Mouse (Mus musculus): Measurements from ENCODE around the gene Rabgef1. TPM values are rescaled to one million over a fixed set of nuclear protein-coding genes. Genes with fewer than 3 reads are reported as not detected.

Rabgef1 gene
- polyA plus RNA-seq, 1 experiment from 2014 or later: 25.2 TPM

DNA sequence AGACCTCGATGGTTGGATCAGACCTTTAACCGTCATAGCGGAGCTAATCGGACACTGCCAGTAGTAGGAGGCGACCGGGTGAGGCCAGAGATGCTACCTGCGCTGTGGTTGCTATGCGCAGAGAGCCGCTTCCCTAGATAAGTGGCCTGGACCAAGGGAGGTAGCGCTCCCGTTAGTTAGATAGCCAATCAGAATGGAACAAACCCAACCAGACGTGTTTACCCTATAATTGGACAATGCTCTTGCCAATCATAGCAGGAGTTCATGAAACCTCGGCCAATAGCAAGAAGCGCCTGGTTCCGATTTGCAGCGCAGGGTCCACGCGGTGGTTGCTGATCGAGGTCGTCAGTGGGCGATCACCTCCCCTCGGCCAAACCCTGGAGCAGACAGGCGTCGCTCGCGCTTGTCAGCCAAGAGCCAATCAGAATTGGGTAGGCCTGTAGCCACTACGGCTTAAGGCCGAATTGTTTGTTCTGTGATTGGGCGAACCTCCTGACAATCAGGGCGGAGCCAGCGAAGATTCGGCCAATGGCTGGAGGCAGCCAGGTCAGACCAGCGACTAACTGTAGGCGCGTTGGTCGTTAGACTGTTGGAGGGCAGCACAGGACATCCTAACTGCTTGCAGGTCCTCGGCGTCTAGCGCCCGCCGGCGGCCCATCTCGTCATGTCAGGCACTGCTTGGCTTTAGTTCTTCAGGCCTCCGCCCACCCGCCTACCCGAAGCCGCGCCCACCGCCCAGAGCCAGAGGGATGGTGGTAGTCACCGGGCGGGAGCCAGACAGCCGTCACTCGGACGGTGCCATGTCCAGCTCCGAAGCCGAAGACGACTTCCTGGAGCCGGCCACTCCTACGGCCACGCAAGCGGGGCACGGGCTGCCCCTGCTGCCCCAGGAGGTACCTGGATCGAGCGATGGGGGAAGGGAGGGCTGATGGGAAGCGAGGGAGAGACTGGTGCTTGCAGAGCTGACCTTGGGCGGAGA, 27.0 kb upstream of the Rabgef1 start, which contains the start of gene Kctd7:
Gene Kctd7 (plus strand): TSS at position 528 of the 979 bp plus-strand sequence.
- peak within 1 kb of the TSS; percentile 82 for H3K9ac ChIP-seq
- H3K27me3 ChIP-seq: no peaks in the 10 kb centered on the region
- under 1% methylated on average over 65 of the region's 66 CpGs for WGBS (ENCODE audit: insufficient replicate concordance)

GRCm38 (mm10) chr5:130145961-130146360, 25.6 kb upstream of the Rabgef1 start:
- Histone ChIP-seq H3K9ac (peak overlapping the region; percentile 82), H3K4me3 (replicated peaks) (peak overlapping the region; percentile 73)
- 63% methylated on average over 8 of the region's 8 CpGs for WGBS (ENCODE audit: insufficient replicate concordance)

More for the DNA sequence above, 27.0 kb upstream of the Rabgef1 start, which contains the start of gene Kctd7:
- peaks cover 25% of the 10 kb centered on the region for H3K36me3 ChIP-seq (replicated peaks)
- H3K4me3 ChIP-seq (replicated peaks): peak within 1 kb of the TSS; percentile 73
- ATAC-seq (ENCODE audit: insufficient read depth): peak; percentile 91
- H3K27ac ChIP-seq (replicated peaks): peak within 1 kb of the TSS; percentile 99
- no peaks in the 10 kb centered on the region for H3K9me3 ChIP-seq (replicated peaks)
- H3K4me1 ChIP-seq (replicated peaks): peaks cover 37% of the 10 kb centered on the region
- H3K4me2 ChIP-seq: peak within 1 kb of the TSS; percentile 87

GRCm38 (mm10) chr5:130149726-130150310, 21.8 kb upstream of the Rabgef1 start:
- H3K4me3 ChIP-seq (replicated peaks): no peak overlapping the region
- H3K9ac ChIP-seq: no peak overlapping the region
- H3K27ac ChIP-seq (replicated peaks): no peak overlapping the region
- no peak overlapping the region for H3K4me2 ChIP-seq
- ATAC-seq (ENCODE audit: insufficient read depth): no peak
- peaks cover 25% of the 10 kb centered on the region for H3K4me1 ChIP-seq (replicated peaks)
- 80% methylated on average over 7 of the region's 7 CpGs for WGBS (ENCODE audit: insufficient replicate concordance)
- H3K9me3 ChIP-seq (replicated peaks): no peaks in the 10 kb centered on the region
- peaks cover 71% of the 10 kb centered on the region for H3K36me3 ChIP-seq (replicated peaks)
- H3K27me3 ChIP-seq: no peaks in the 10 kb centered on the region

More at GRCm38 (mm10) chr5:130145961-130146360, 25.6 kb upstream of the Rabgef1 start:
- peaks cover 38% of the 10 kb centered on the region for H3K36me3 ChIP-seq (replicated peaks)
- no peaks in the 10 kb centered on the region for H3K9me3 ChIP-seq (replicated peaks)
- peaks cover 37% of the 10 kb centered on the region for H3K4me1 ChIP-seq (replicated peaks)
- H3K27me3 ChIP-seq: no peaks in the 10 kb centered on the region
- no peak for ATAC-seq (ENCODE audit: insufficient read depth)
- peak overlapping the region; percentile 87 for H3K4me2 ChIP-seq
- peak overlapping the region; percentile 99; the same call in 1 of the 2 replicates for H3K27ac ChIP-seq (replicated peaks)

DNA sequence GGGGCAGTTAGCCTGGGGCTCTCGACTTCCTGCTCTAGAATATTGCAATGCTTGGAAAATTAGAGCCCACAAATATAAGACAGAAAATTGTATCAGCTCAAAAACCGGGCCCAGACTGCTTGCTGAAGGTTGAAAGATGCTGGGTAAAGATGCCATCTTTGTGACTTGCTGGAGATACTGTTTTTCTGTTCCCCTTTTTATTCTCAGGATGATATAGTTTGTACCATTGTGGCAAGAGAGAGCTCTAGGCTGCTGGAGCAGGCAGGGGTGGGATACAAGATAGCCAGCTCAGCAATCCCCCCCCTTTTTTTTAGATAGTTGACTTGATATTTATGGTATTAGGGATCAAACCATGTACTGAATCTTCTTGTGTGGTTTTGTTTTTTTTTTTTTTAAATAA, 17.3 kb upstream of the Rabgef1 start:
- no peak for ATAC-seq (ENCODE audit: insufficient read depth)
- 76% methylated on average over 2 of the region's 2 CpGs for WGBS (ENCODE audit: insufficient replicate concordance)

DNA sequence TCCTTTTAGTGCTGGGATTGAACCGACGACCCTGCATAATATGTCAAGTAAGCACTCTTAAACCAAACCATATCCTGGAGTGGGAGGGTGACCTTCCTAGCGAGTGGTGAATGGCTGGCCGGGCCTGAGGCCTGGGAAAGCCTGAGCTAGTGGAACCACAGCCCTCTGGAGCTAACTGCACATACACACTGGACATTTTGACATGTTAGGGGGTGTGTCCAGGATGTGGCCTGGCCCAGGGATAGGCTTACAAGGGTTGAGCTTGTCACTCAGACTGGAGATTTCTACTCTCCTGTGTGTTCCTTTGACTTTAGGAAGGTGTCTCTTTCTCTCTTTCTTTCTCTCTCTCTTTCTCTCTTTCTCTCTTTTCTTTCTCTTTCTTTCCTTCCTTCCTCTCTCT, 13.1 kb upstream of the Rabgef1 start:
- Histone ChIP-seq H3K4me2 (no peak overlapping the region), H3K36me3 (replicated peaks) (peaks cover 16% of the 10 kb centered on the region), H3K9me3 (replicated peaks) (no peaks in the 10 kb centered on the region), H3K27me3 (no peaks in the 10 kb centered on the region), H3K4me1 (replicated peaks) (peaks cover 9% of the 10 kb centered on the region), H3K4me3 (replicated peaks) (no peak overlapping the region), H3K9ac (no peak overlapping the region), H3K27ac (replicated peaks) (no peak overlapping the region)
- WGBS (ENCODE audit: insufficient replicate concordance): 73% methylated on average over 4 of the region's 4 CpGs
- ATAC-seq (ENCODE audit: insufficient read depth): no peak

More for the DNA sequence above, 17.3 kb upstream of the Rabgef1 start:
- no peak overlapping the region for H3K4me3 ChIP-seq (replicated peaks)
- no peak overlapping the region for H3K4me2 ChIP-seq
- peaks cover 56% of the 10 kb centered on the region for H3K36me3 ChIP-seq (replicated peaks)
- H3K4me1 ChIP-seq (replicated peaks): no peaks in the 10 kb centered on the region
- H3K9me3 ChIP-seq (replicated peaks): no peaks in the 10 kb centered on the region
- no peaks in the 10 kb centered on the region for H3K27me3 ChIP-seq
- no peak overlapping the region for H3K27ac ChIP-seq (replicated peaks)
- no peak overlapping the region for H3K9ac ChIP-seq

GRCm38 (mm10) chr5:130159761-130160201, 11.8 kb upstream of the Rabgef1 start:
- 43% methylated on average over 7 of the region's 7 CpGs for WGBS (ENCODE audit: insufficient replicate concordance)
- no peak for ATAC-seq (ENCODE audit: insufficient read depth)
- H3K4me3 ChIP-seq (replicated peaks): no peak overlapping the region
- no peaks in the 10 kb centered on the region for H3K9me3 ChIP-seq (replicated peaks)
- H3K36me3 ChIP-seq (replicated peaks): peaks cover 7% of the 10 kb centered on the region; the same call in 1 of the 2 replicates
- no peak overlapping the region for H3K27ac ChIP-seq (replicated peaks)
- H3K9ac ChIP-seq: no peak overlapping the region
- no peak overlapping the region for H3K4me2 ChIP-seq
- no peaks in the 10 kb centered on the region for H3K27me3 ChIP-seq
- H3K4me1 ChIP-seq (replicated peaks): peaks cover 21% of the 10 kb centered on the region

DNA sequence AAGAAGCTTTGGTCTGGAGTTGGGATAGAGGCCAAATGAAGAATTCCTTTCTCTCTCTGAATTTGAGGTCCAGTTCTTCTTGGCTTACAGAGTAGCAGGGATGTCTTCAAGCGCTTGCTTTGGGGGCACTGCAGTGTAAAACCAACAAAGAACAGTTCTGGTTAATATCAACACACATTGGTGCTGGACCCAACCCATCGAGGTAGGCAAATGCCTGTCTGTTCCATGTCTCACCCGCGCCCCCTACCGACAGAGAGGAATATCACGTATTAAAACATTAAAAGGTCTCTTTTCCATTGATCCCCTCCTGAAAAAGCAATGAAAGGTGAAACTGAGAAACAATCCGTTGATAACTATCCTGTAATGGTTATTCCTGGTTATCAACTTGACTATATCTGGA, 7.9 kb upstream of the Rabgef1 start:
- Histone ChIP-seq H3K36me3 (replicated peaks) (no peaks in the 10 kb centered on the region), H3K4me3 (replicated peaks) (no peak overlapping the region), H3K4me1 (replicated peaks) (peaks cover 40% of the 10 kb centered on the region), H3K9me3 (replicated peaks) (no peaks in the 10 kb centered on the region), H3K9ac (no peak overlapping the region), H3K4me2 (no peak overlapping the region), H3K27ac (replicated peaks) (no peak overlapping the region), H3K27me3 (no peaks in the 10 kb centered on the region)
- WGBS (ENCODE audit: insufficient replicate concordance): under 1% methylated on average over 7 of the region's 7 CpGs
- ATAC-seq (ENCODE audit: insufficient read depth): 0 out of 2 replicates have a peak, but pooled peaks have one; percentile 41

GRCm38 (mm10) chr5:130165213-130165612, 6.4 kb upstream of the Rabgef1 start:
- peak overlapping the region; percentile 20; the same call in 1 of the 2 replicates for H3K9ac ChIP-seq
- 30% methylated on average over 4 of the region's 4 CpGs for WGBS (ENCODE audit: insufficient replicate concordance)
- H3K27me3 ChIP-seq: no peaks in the 10 kb centered on the region
- no peaks in the 10 kb centered on the region for H3K9me3 ChIP-seq (replicated peaks)
- peak overlapping the region; percentile 64 for H3K27ac ChIP-seq (replicated peaks)
- ATAC-seq (ENCODE audit: insufficient read depth): peak; percentile 45; the same call in 1 of the 2 replicates
- H3K4me1 ChIP-seq (replicated peaks): peaks cover 55% of the 10 kb centered on the region
- H3K4me3 ChIP-seq (replicated peaks): no peak overlapping the region
- no peak overlapping the region for H3K4me2 ChIP-seq
- no peaks in the 10 kb centered on the region for H3K36me3 ChIP-seq (replicated peaks)

DNA sequence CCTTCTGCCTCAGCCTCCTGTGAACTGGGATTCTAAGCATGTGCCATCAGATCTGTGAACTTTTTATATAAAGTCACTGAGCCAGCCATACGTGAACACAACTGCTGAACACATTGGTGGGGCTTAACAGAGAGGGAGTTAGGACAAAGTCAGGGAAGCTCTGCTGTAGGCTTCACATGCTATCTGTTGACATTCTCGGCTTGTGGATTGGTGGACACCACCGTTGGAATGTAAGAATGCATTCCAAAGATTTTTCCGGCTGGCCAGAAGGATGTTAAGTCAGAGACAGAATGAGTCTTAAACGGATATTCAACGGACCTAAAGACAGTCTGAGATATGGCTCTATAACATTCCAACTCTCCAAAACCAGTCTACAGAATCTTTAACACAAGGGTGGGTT, 2.5 kb upstream of the Rabgef1 start:
- no peaks in the 10 kb centered on the region for H3K36me3 ChIP-seq (replicated peaks)
- H3K9me3 ChIP-seq (replicated peaks): no peaks in the 10 kb centered on the region
- H3K4me3 ChIP-seq (replicated peaks): no peak overlapping the region
- peaks cover 71% of the 10 kb centered on the region for H3K4me1 ChIP-seq (replicated peaks)
- peak overlapping the region; percentile 100 for H3K27ac ChIP-seq (replicated peaks)
- H3K4me2 ChIP-seq: no peak overlapping the region
- no peak for ATAC-seq (ENCODE audit: insufficient read depth)
- H3K9ac ChIP-seq: no peak overlapping the region
- H3K27me3 ChIP-seq: no peaks in the 10 kb centered on the region
- WGBS (ENCODE audit: insufficient replicate concordance): 71% methylated on average over 6 of the region's 6 CpGs

DNA sequence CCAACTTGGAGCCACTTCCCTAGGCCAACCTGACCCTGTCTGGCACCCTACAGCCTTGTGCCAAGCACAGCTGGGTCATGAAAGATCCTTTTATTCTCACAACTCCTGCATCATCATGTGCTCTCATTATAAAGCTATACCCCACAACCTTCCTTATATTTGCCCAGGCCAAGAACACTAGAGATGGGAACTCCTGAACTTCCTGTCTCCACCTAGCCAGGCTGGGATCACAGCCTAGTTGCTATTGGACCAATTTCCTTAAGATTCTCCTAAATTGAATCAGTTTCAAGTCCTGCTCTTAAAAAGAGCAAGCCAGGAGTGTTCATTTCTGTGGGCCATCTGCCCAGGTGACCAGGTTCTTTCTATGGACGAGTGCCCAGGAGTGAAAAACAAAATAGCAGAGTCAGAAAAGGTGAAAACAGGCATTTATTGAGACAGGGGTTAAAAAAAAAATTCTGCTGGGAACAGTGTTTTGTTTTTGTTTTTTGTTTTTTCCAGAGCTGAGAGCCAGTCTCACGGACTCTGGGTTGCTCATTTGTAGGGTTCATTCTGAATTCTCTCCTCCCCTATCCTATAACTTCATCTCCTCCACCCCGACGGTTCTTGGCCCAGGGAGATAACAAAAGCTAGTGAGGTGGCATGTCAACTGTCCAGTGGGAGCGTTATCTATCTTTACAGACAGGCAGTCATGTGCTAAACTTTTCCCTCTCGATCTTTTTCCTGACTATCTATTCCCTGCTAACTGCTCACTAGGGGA, 754 bp upstream of the Rabgef1 start:
- H3K4me2 ChIP-seq: peak overlapping the region; percentile 84
- 3% methylated on average over 6 of the region's 6 CpGs for WGBS (ENCODE audit: insufficient replicate concordance)
- peak; percentile 87 for ATAC-seq (ENCODE audit: insufficient read depth)
- H3K9me3 ChIP-seq (replicated peaks): no peaks in the 10 kb centered on the region
- 0 out of 2 replicates have a peak, but pooled peaks cover 6% of the 10 kb centered on the region for H3K36me3 ChIP-seq (replicated peaks)
- H3K27me3 ChIP-seq: no peaks in the 10 kb centered on the region
- peaks cover 71% of the 10 kb centered on the region for H3K4me1 ChIP-seq (replicated peaks)
- H3K9ac ChIP-seq: peak overlapping the region; percentile 98
- H3K27ac ChIP-seq (replicated peaks): peak overlapping the region; percentile 100
- peak overlapping the region; percentile 96 for H3K4me3 ChIP-seq (replicated peaks)

Measured in liver, embryonic 15.5 days (tissue).